Mouse (Mus musculus): ENCODE results near the gene Sfxn5.

The Sfxn5 gene

GRCm38 (mm10) chr6:85286283-85287047 is 46.8 kb downstream of the Sfxn5 start:
- no peak for DNase-seq

GRCm38 (mm10) chr6:85280871-85281270 is 52.4 kb downstream of the Sfxn5 start:
- DNase-seq = no peak

- DNase-seq = no peak
Measured at GRCm38 (mm10) chr6:85276571-85276970, 56.7 kb downstream of the Sfxn5 start.

GRCm38 (mm10) chr6:85272436-85272835 is 60.8 kb downstream of the Sfxn5 start:
- DNase-seq = no peak

- no peak for DNase-seq
Measured at GRCm38 (mm10) chr6:85266060-85266459, 67.2 kb downstream of the Sfxn5 start.

- no peak for DNase-seq
Measured at GRCm38 (mm10) chr6:85264982-85265518, 68.2 kb downstream of the Sfxn5 start.

- DNase-seq = peak; percentile 79 to 83
Measured at GRCm38 (mm10) chr6:85262865-85263515, 70.2 kb downstream of the Sfxn5 start.

- DNase-seq = no peak
Measured at GRCm38 (mm10) chr6:85259094-85259630, 74.1 kb downstream of the Sfxn5 start.

- DNase-seq = no peak
Measured at GRCm38 (mm10) chr6:85255578-85255977, 77.6 kb downstream of the Sfxn5 start.

- DNase-seq = peak; percentile 89 to 92
Measured at GRCm38 (mm10) chr6:85253994-85254541, 79.2 kb downstream of the Sfxn5 start.

GRCm38 (mm10) chr6:85253275-85253674 is 79.9 kb downstream of the Sfxn5 start:
- no peak for DNase-seq

- peak; percentile 80 to 88 for DNase-seq
Measured at GRCm38 (mm10) chr6:85252251-85253058, 80.8 kb downstream of the Sfxn5 start.

GRCm38 (mm10) chr6:85250811-85251241 is 82.4 kb downstream of the Sfxn5 start:
- peak; percentile 80 to 85 for DNase-seq

GRCm38 (mm10) chr6:85249821-85250220 is 83.4 kb downstream of the Sfxn5 start:
- peak; percentile 34 to 47 for DNase-seq

GRCm38 (mm10) chr6:85239044-85239489 is 94.2 kb downstream of the Sfxn5 start:
- DNase-seq = peak; percentile 67 to 89

- DNase-seq = no peak
Measured at GRCm38 (mm10) chr6:85237595-85238337, 95.5 kb downstream of the Sfxn5 start.

GRCm38 (mm10) chr6:85237001-85237400 is 96.2 kb downstream of the Sfxn5 start:
- peak in 1 of 2 experiments; percentile 50 for DNase-seq

GRCm38 (mm10) chr6:85234796-85235195 is 98.4 kb downstream of the Sfxn5 start:
- DNase-seq = no peak

- no peak for DNase-seq
Measured at GRCm38 (mm10) chr6:85232836-85233623, 100.2 kb downstream of the Sfxn5 start.

- no peak for DNase-seq
Measured at GRCm38 (mm10) chr6:85232045-85232444, 101.2 kb downstream of the Sfxn5 start.

- DNase-seq = no peak
Measured at GRCm38 (mm10) chr6:85231469-85231868, 101.8 kb downstream of the Sfxn5 start.

Data from kidney, adult 8-10 months (tissue).